Mouse (Mus musculus): ENCODE results near the gene Xrcc5. TPM values are rescaled to one million over a fixed set of nuclear protein-coding genes. Genes with fewer than 3 reads are reported as not detected.

Gene Xrcc5
- polyA plus RNA-seq, 1 experiment from 2014 or later, result 29.7 TPM

DNA sequence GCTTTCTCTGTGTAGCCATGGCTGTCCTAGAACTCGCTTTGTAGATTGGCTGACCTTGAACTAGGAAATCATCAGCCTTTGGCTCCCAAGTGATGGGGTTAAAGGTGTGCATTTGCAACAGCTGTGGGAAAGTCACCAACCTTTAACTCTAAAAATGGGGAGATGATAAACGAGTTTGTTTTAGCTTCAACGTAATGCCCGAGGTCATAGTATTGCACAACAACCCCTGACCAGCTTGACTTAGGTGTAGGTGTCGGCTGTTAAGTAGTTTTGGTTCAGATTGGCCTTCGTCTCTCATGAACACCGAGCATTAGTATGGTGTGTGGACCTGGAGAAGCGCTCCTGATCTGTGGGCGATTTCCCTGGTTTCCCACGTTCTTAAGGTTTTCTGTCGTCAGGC lies 27.6 kb downstream of the Xrcc5 start:
- H3K4me3 ChIP-seq (ENCODE audit: low read length), result no peak overlapping the region
- no peaks in the 10 kb centered on the region for H3K27me3 ChIP-seq (ENCODE audit: control insufficient read depth, insufficient read depth, low read depth, low read length)
- H3K9ac ChIP-seq (ENCODE audit: low read length), result no peak overlapping the region
- no peak overlapping the region for H3K4me2 ChIP-seq (ENCODE audit: low read depth, low read length)
- no peaks in the 10 kb centered on the region for H3K9me3 ChIP-seq (ENCODE audit: control insufficient read depth, low read length)
- H3K36me3 ChIP-seq (ENCODE audit: control insufficient read depth, insufficient read depth, low read length), result peaks cover 5% of the 10 kb centered on the region
- no peak for ATAC-seq (ENCODE audit: low read depth)
- 89% methylated on average over 11 of the region's 11 CpGs for WGBS
- H3K27ac ChIP-seq (ENCODE audit: low read length), result no peak overlapping the region
- H3K4me1 ChIP-seq (replicated peaks; ENCODE audit: control insufficient read depth, insufficient read depth, low read length), result no peaks in the 10 kb centered on the region

DNA sequence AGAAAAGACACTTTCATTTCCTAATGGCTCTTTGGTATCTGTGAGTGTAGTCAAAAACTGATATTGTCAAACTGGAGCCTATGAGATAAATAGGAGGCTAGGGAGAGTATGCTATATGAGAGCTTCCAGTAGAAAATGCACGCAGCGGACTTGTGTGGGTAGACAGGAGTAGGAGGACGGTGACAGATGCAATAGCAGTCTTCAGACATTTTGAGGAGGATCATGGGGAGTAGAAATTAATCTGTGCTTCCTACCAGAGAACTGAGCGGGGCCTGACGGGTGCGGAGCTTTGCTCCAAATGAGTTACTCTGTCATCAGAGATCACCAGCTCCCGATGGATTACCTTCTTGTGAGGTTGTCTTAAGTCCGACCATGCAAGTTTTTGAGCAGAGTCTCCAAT lies 29.6 kb downstream of the Xrcc5 start:
- Histone ChIP-seq H3K36me3 (ENCODE audit: control insufficient read depth, insufficient read depth, low read length) (peaks cover 8% of the 10 kb centered on the region), H3K4me1 (replicated peaks; ENCODE audit: control insufficient read depth, insufficient read depth, low read length) (no peaks in the 10 kb centered on the region), H3K9me3 (ENCODE audit: control insufficient read depth, low read length) (no peaks in the 10 kb centered on the region), H3K9ac (ENCODE audit: low read length) (no peak overlapping the region), H3K27me3 (ENCODE audit: control insufficient read depth, insufficient read depth, low read depth, low read length) (no peaks in the 10 kb centered on the region), H3K4me2 (ENCODE audit: low read depth, low read length) (no peak overlapping the region), H3K4me3 (ENCODE audit: low read length) (no peak overlapping the region), H3K27ac (ENCODE audit: low read length) (no peak overlapping the region)
- WGBS, result 91% methylated on average over 8 of the region's 8 CpGs
- ATAC-seq (ENCODE audit: low read depth), result no peak

DNA sequence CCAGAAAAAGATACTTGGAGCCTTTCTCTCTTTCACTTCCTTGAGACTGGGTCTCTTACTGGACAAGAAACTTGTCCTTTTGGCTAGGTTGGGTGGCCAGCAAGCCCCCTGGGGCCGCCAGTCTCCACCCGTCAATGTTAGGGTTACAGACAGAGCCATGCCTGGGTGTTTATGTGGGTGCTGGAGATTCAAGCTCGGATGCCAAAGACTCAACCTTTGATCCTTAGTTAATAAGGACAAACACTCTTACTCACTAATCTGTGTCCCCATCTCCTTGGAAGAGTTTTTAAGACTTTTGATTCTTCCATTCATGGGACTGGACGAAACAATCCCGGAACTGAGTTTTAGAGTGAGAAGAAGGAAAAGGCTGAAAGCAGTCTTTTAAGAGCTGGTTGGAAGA lies 31.1 kb downstream of the Xrcc5 start:
- H3K27me3 ChIP-seq (ENCODE audit: control insufficient read depth, insufficient read depth, low read depth, low read length), result no peaks in the 10 kb centered on the region
- no peak overlapping the region for H3K9ac ChIP-seq (ENCODE audit: low read length)
- no peak overlapping the region for H3K27ac ChIP-seq (ENCODE audit: low read length)
- no peaks in the 10 kb centered on the region for H3K9me3 ChIP-seq (ENCODE audit: control insufficient read depth, low read length)
- 84% methylated on average over 5 of the region's 5 CpGs for WGBS
- no peaks in the 10 kb centered on the region for H3K4me1 ChIP-seq (replicated peaks; ENCODE audit: control insufficient read depth, insufficient read depth, low read length)
- no peak for ATAC-seq (ENCODE audit: low read depth)
- H3K4me2 ChIP-seq (ENCODE audit: low read depth, low read length), result no peak overlapping the region
- H3K4me3 ChIP-seq (ENCODE audit: low read length), result no peak overlapping the region
- H3K36me3 ChIP-seq (ENCODE audit: control insufficient read depth, insufficient read depth, low read length), result peaks cover 8% of the 10 kb centered on the region

DNA sequence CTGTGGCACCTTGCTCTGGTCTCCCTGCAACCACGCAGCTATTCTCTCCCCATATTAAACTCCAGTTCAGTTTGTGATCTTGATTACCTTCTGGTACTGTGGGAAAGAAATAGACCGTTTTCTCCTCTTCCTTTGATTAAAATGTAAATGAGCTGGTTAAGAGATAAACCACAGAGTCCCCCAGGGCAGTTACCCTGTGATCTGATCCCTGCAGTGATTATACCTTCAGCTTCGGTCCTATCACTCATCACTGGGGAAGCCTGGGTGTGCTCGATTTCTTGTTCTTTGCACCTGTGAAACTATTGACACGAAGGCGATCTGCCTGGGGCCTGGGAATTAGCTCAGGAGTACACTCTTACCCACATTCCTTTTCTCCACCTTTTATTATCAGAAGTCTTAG lies 40.7 kb downstream of the Xrcc5 start:
- no peaks in the 10 kb centered on the region for H3K9me3 ChIP-seq (ENCODE audit: control insufficient read depth, low read length)
- no peak for ATAC-seq (ENCODE audit: low read depth)

DNA sequence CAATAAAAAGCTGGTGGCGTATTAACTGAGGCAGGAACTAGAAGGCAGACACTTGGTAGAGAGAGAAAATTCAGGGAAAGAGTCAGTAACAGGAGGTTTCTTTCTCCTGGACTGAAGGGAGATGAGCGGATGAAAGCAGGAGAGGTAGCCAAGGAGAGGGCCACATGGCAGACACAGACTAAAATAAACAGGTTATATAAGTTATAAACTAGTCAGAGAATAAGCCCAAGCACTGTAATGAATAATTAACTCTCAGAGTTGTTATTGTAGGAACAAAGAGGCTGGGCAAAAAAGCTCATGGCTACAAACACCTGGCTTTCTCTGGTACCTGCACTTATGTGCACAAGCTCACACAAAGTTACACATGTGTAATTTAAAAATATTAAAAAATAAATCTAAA lies 47.6 kb downstream of the Xrcc5 start:
- H3K4me1 ChIP-seq (replicated peaks; ENCODE audit: control insufficient read depth, insufficient read depth, low read length), result no peaks in the 10 kb centered on the region
- ATAC-seq (ENCODE audit: low read depth), result no peak
- H3K27ac ChIP-seq (ENCODE audit: low read length), result no peak overlapping the region
- WGBS, result 95% methylated on average over 2 of the region's 2 CpGs
- H3K4me2 ChIP-seq (ENCODE audit: low read depth, low read length), result no peak overlapping the region
- no peak overlapping the region for H3K9ac ChIP-seq (ENCODE audit: low read length)
- no peaks in the 10 kb centered on the region for H3K27me3 ChIP-seq (ENCODE audit: control insufficient read depth, insufficient read depth, low read depth, low read length)
- H3K36me3 ChIP-seq (ENCODE audit: control insufficient read depth, insufficient read depth, low read length), result peaks cover 2% of the 10 kb centered on the region
- H3K9me3 ChIP-seq (ENCODE audit: control insufficient read depth, low read length), result no peaks in the 10 kb centered on the region
- no peak overlapping the region for H3K4me3 ChIP-seq (ENCODE audit: low read length)

More for the DNA sequence above, 40.7 kb downstream of the Xrcc5 start:
- H3K9ac ChIP-seq (ENCODE audit: low read length), result no peak overlapping the region
- no peaks in the 10 kb centered on the region for H3K27me3 ChIP-seq (ENCODE audit: control insufficient read depth, insufficient read depth, low read depth, low read length)
- no peak overlapping the region for H3K4me2 ChIP-seq (ENCODE audit: low read depth, low read length)
- 80% methylated on average over 6 of the region's 6 CpGs for WGBS
- H3K36me3 ChIP-seq (ENCODE audit: control insufficient read depth, insufficient read depth, low read length), result peaks cover 2% of the 10 kb centered on the region; the same call in 1 of the 2 replicates
- no peak overlapping the region for H3K4me3 ChIP-seq (ENCODE audit: low read length)
- no peaks in the 10 kb centered on the region for H3K4me1 ChIP-seq (replicated peaks; ENCODE audit: control insufficient read depth, insufficient read depth, low read length)
- no peak overlapping the region for H3K27ac ChIP-seq (ENCODE audit: low read length)

DNA sequence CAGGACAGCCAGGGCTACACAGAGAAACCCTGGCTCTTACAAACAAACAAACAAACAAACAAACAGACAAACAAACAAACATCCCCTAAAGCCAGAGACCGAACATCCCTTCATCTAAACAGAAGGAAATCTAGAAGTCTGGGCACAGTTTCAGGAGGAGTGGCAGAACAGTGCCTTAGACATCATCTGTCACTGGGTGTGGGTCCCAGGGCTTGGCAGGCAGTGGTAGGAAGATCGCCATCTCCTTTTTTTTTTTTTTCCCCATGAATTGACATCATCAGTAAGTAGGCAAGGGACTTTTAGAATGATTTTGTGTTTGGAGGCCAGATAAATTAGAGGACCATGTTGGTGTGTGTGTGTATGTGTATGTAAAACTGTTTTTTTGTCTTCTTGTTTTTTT lies 51.0 kb downstream of the Xrcc5 start:
- no peak overlapping the region for H3K27ac ChIP-seq (ENCODE audit: low read length)
- no peak overlapping the region for H3K4me2 ChIP-seq (ENCODE audit: low read depth, low read length)
- H3K27me3 ChIP-seq (ENCODE audit: control insufficient read depth, insufficient read depth, low read depth, low read length), result no peaks in the 10 kb centered on the region
- no peaks in the 10 kb centered on the region for H3K9me3 ChIP-seq (ENCODE audit: control insufficient read depth, low read length)
- no peak overlapping the region for H3K9ac ChIP-seq (ENCODE audit: low read length)
- H3K4me1 ChIP-seq (replicated peaks; ENCODE audit: control insufficient read depth, insufficient read depth, low read length), result no peaks in the 10 kb centered on the region
- WGBS, result 78% methylated on average over 2 of the region's 2 CpGs
- H3K36me3 ChIP-seq (ENCODE audit: control insufficient read depth, insufficient read depth, low read length), result no peaks in the 10 kb centered on the region; the same call in 1 of the 2 replicates
- H3K4me3 ChIP-seq (ENCODE audit: low read length), result no peak overlapping the region
- ATAC-seq (ENCODE audit: low read depth), result no peak

DNA sequence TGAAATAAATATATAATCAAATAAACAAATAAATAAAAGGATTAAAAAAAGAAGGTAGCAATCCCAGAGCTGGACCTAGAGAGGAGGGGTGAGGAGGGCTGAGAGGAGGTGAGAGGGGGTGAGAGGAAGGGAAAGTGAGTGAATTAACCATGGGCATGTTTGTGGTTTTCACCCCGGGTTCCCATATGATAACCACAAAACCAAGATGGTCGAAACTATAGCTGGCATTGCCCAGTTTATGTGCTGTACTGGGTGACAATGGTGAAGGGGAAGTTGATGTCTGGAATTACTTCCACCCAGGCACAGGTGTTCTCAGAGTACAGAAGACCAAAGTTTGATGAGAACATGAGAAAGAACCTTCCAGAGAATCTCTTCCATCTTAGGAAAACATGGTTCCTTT lies 52.2 kb downstream of the Xrcc5 start:
- H3K27ac ChIP-seq (ENCODE audit: low read length), result no peak overlapping the region
- H3K9me3 ChIP-seq (ENCODE audit: control insufficient read depth, low read length), result no peaks in the 10 kb centered on the region
- no peak for ATAC-seq (ENCODE audit: low read depth)
- H3K4me3 ChIP-seq (ENCODE audit: low read length), result no peak overlapping the region
- WGBS, result 78% methylated on average over 2 of the region's 2 CpGs
- H3K9ac ChIP-seq (ENCODE audit: low read length), result no peak overlapping the region
- H3K36me3 ChIP-seq (ENCODE audit: control insufficient read depth, insufficient read depth, low read length), result no peaks in the 10 kb centered on the region; the same call in 1 of the 2 replicates
- no peak overlapping the region for H3K4me2 ChIP-seq (ENCODE audit: low read depth, low read length)
- H3K27me3 ChIP-seq (ENCODE audit: control insufficient read depth, insufficient read depth, low read depth, low read length), result no peaks in the 10 kb centered on the region
- H3K4me1 ChIP-seq (replicated peaks; ENCODE audit: control insufficient read depth, insufficient read depth, low read length), result no peaks in the 10 kb centered on the region

DNA sequence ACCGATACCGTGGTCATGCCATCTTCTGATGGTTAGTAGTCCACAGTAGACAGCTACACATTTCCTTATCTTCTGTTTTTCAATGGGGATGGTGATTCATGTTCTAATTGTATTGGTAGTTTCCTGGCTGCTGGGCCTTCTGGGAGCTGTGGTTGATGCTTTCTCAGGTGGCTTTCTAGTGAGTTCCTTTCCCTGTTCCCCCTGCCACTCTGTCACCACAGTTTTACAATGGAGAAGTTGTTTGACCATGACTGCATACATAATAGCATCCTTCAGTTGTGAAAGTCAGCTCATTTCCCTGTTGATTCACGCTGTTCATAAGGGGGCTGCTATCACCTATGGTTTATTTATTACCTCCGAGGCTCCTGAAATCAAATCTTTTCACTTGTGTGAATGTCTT lies 53.6 kb downstream of the Xrcc5 start:
- no peaks in the 10 kb centered on the region for H3K9me3 ChIP-seq (ENCODE audit: control insufficient read depth, low read length)
- H3K27me3 ChIP-seq (ENCODE audit: control insufficient read depth, insufficient read depth, low read depth, low read length), result no peaks in the 10 kb centered on the region
- H3K36me3 ChIP-seq (ENCODE audit: control insufficient read depth, insufficient read depth, low read length), result no peaks in the 10 kb centered on the region; the same call in 1 of the 2 replicates
- 91% methylated on average over 4 of the region's 4 CpGs for WGBS
- H3K4me1 ChIP-seq (replicated peaks; ENCODE audit: control insufficient read depth, insufficient read depth, low read length), result no peaks in the 10 kb centered on the region
- no peak overlapping the region for H3K27ac ChIP-seq (ENCODE audit: low read length)
- H3K9ac ChIP-seq (ENCODE audit: low read length), result no peak overlapping the region
- ATAC-seq (ENCODE audit: low read depth), result no peak
- H3K4me2 ChIP-seq (ENCODE audit: low read depth, low read length), result no peak overlapping the region
- H3K4me3 ChIP-seq (ENCODE audit: low read length), result no peak overlapping the region

DNA sequence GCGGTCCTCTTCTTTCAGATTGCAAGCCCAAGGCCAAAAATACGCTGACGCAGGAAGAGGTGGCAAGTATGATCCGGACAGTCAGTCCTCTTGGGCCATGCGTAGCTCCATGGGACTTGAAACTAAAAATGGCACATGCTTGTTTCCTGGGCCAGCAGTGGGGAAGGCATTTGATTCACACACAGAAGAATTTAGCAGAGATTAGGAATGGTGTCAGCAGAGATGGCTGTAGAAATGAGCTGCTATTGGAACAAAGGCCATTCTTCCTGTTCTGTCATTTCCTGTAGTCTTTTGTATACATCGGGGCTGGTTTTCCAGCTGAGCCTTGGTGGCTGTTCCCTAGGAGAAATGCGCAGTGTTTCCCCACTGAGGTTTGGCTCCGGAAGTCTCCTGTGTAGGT lies 57.4 kb downstream of the Xrcc5 start:
- peak overlapping the region; percentile 62; the same call in 1 of the 2 replicates for H3K27ac ChIP-seq (ENCODE audit: low read length)
- no peak overlapping the region for H3K4me3 ChIP-seq (ENCODE audit: low read length)
- no peaks in the 10 kb centered on the region for H3K9me3 ChIP-seq (ENCODE audit: control insufficient read depth, low read length)
- no peaks in the 10 kb centered on the region for H3K27me3 ChIP-seq (ENCODE audit: control insufficient read depth, insufficient read depth, low read depth, low read length)
- H3K36me3 ChIP-seq (ENCODE audit: control insufficient read depth, insufficient read depth, low read length), result no peaks in the 10 kb centered on the region
- H3K4me2 ChIP-seq (ENCODE audit: low read depth, low read length), result no peak overlapping the region
- WGBS, result 69% methylated on average over 8 of the region's 8 CpGs
- ATAC-seq (ENCODE audit: low read depth), result 0 out of 2 replicates have a peak, but pooled peaks have one; percentile 38
- H3K9ac ChIP-seq (ENCODE audit: low read length), result no peak overlapping the region
- no peaks in the 10 kb centered on the region for H3K4me1 ChIP-seq (replicated peaks; ENCODE audit: control insufficient read depth, insufficient read depth, low read length)

DNA sequence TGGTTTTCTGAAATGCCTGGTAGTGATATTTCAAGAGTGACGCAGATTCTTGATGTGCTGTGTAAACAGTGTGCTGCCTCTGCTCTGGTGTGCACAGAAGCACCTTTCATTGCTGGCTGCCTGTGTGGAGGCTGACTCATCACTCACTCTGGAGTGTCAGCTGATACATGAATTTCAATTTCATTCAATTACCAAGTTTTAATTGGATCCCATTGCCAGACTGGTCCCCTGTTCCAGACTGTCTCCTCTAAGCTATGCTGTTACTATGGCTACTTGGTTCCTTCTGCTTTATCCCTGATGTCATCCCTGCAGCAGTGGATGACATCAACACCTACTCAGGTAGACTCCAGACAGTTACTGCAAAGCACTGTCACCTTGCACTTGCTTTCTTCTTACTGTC lies 65.3 kb downstream of the Xrcc5 start:
- 38% methylated on average over 1 of the region's 1 CpGs for WGBS
- no peak overlapping the region for H3K4me3 ChIP-seq (ENCODE audit: low read length)
- no peak overlapping the region for H3K9ac ChIP-seq (ENCODE audit: low read length)
- no peak for ATAC-seq (ENCODE audit: low read depth)
- H3K4me2 ChIP-seq (ENCODE audit: low read depth, low read length), result no peak overlapping the region
- H3K27ac ChIP-seq (ENCODE audit: low read length), result no peak overlapping the region
- H3K4me1 ChIP-seq (replicated peaks; ENCODE audit: control insufficient read depth, insufficient read depth, low read length), result no peaks in the 10 kb centered on the region
- no peaks in the 10 kb centered on the region for H3K27me3 ChIP-seq (ENCODE audit: control insufficient read depth, insufficient read depth, low read depth, low read length)
- H3K9me3 ChIP-seq (ENCODE audit: control insufficient read depth, low read length), result no peaks in the 10 kb centered on the region
- 0 out of 2 replicates have a peak, but pooled peaks cover 3% of the 10 kb centered on the region for H3K36me3 ChIP-seq (ENCODE audit: control insufficient read depth, insufficient read depth, low read length)

Data from lung, embryonic 16.5 days (tissue).